Mouse (Mus musculus) midbrain, embryonic 16.5 days (tissue): ENCODE measurements around the gene Dek. TPM values are rescaled to one million over a fixed set of nuclear protein-coding genes. Genes with fewer than 3 reads are reported as not detected.

Source experiments
- ATAC-seq: fragments of 200-750 bp; cut with Nextera tagmentation; 2 replicates; pipeline ENCODE4 v1.8.0; 2017; ENCODE audit warnings: moderate TSS enrichment
- H3K27ac ChIP-seq: fragments of 300-500 bp; sonication (generic); 2 replicates; pipeline ENCODE4 v1.5.1; 2014; ENCODE audit warnings: mild to moderate bottlenecking, low read length, mixed read lengths
- H3K27me3 ChIP-seq: fragments of 300-500 bp; sonication (generic); 2 replicates; pipeline ENCODE4 v1.6.1; 2014; ENCODE audit warnings: low read depth, low read length, mixed read lengths; ENCODE audit not compliant: control insufficient read depth, insufficient read depth
- H3K36me3 ChIP-seq: fragments of 300-500 bp; sonication (generic); 2 replicates; pipeline ENCODE4 v1.6.1; 2014; ENCODE audit warnings: mild to moderate bottlenecking, low read length, moderate library complexity, mixed read lengths; ENCODE audit not compliant: control insufficient read depth, insufficient read depth
- H3K4me1 ChIP-seq: fragments of 300-500 bp; sonication (generic); 2 replicates; pipeline ENCODE4 v1.6.1; 2014; ENCODE audit warnings: mild to moderate bottlenecking, low read length, mixed read lengths; ENCODE audit not compliant: control insufficient read depth, insufficient read depth
- H3K4me2 ChIP-seq: fragments of 300-500 bp; sonication (generic); 2 replicates; pipeline ENCODE4 v1.6.1; 2014; ENCODE audit warnings: mild to moderate bottlenecking, low read length, mixed read lengths
- H3K4me3 ChIP-seq: fragments of 300-500 bp; sonication (generic); 2 replicates; pipeline ENCODE4 v1.5.1; 2014; ENCODE audit warnings: low read depth, mild to moderate bottlenecking, low read length, moderate library complexity, mixed read lengths
- H3K9ac ChIP-seq: fragments of 300-500 bp; sonication (generic); 2 replicates; pipeline ENCODE4 v1.6.1; 2014; ENCODE audit warnings: low read depth, low read length, mixed read lengths
- H3K9me3 ChIP-seq: fragments of 300-500 bp; sonication (generic); replicated peaks from 2 replicates; pipeline ENCODE4 v1.6.1; 2014; ENCODE audit warnings: mild to moderate bottlenecking, low read length, mixed read lengths; ENCODE audit not compliant: control insufficient read depth, poor library complexity, severe bottlenecking
- WGBS: fragments of 180-500 bp; shearing (Covaris S2); extraction: QIAGEN DNeasy Blood & Tissue Kit; methylation state at CpG from one replicate; pipeline ENCODE4 v1.1.7; 2014; 5-methylcytosine and 5-hydroxymethylcytosine counted together
- polyA plus RNA-seq: library from polyadenylated mRNA; unstranded; fragments of >200 nt; fragmentation: Nextera tagmentation; extraction: Ambion mirVana; gene quantifications from 2 replicates; pipeline ENCODE4 v1.2.1, GENCODE M21; 2015

Dek gene
- polyA plus RNA-seq, 1 experiment from 2014 or later = 94.8 TPM

GRCm38 (mm10) chr13:47100587-47100986 lies 5.4 kb downstream of the Dek start:
- Histone ChIP-seq H3K9me3 (no peaks in the 10 kb centered on the region), H3K27me3 (no peaks in the 10 kb centered on the region), H3K36me3 (peaks cover 5% of the 10 kb centered on the region; the same call in 1 of the 2 replicates), H3K4me3 (no peak overlapping the region), H3K4me2 (no peak overlapping the region), H3K9ac (no peak overlapping the region), H3K4me1 (peaks cover 19% of the 10 kb centered on the region), H3K27ac (no peak overlapping the region)
- ATAC-seq = no peak
- 90% methylated on average over 2 of the region's 2 CpGs for WGBS

GRCm38 (mm10) chr13:47099265-47099664 lies 6.7 kb downstream of the Dek start:
- H3K4me3 ChIP-seq = no peak overlapping the region
- peaks cover 12% of the 10 kb centered on the region for H3K4me1 ChIP-seq
- no peak overlapping the region for H3K27ac ChIP-seq
- H3K27me3 ChIP-seq = no peaks in the 10 kb centered on the region
- H3K36me3 ChIP-seq = peaks cover 5% of the 10 kb centered on the region
- no peak overlapping the region for H3K9ac ChIP-seq
- no peak overlapping the region for H3K4me2 ChIP-seq
- H3K9me3 ChIP-seq = no peaks in the 10 kb centered on the region
- no peak for ATAC-seq
- WGBS = 86% methylated on average over 7 of the region's 7 CpGs

GRCm38 (mm10) chr13:47096591-47096990 lies 9.4 kb downstream of the Dek start:
- WGBS = 91% methylated on average over 2 of the region's 2 CpGs
- H3K9ac ChIP-seq = no peak overlapping the region
- no peak overlapping the region for H3K27ac ChIP-seq
- peaks cover 6% of the 10 kb centered on the region for H3K36me3 ChIP-seq
- no peaks in the 10 kb centered on the region for H3K27me3 ChIP-seq
- no peak overlapping the region for H3K4me3 ChIP-seq
- H3K9me3 ChIP-seq = no peaks in the 10 kb centered on the region
- no peak for ATAC-seq
- no peak overlapping the region for H3K4me2 ChIP-seq
- H3K4me1 ChIP-seq = no peaks in the 10 kb centered on the region

GRCm38 (mm10) chr13:47093791-47094190 lies 12.2 kb downstream of the Dek start:
- peaks cover 12% of the 10 kb centered on the region for H3K36me3 ChIP-seq
- ATAC-seq = no peak
- no peaks in the 10 kb centered on the region for H3K27me3 ChIP-seq
- no peaks in the 10 kb centered on the region for H3K9me3 ChIP-seq
- no peak overlapping the region for H3K4me3 ChIP-seq
- 91% methylated on average over 2 of the region's 2 CpGs for WGBS
- H3K4me2 ChIP-seq = no peak overlapping the region
- H3K27ac ChIP-seq = no peak overlapping the region
- H3K9ac ChIP-seq = no peak overlapping the region
- H3K4me1 ChIP-seq = no peaks in the 10 kb centered on the region

GRCm38 (mm10) chr13:47089271-47089670 lies 16.7 kb downstream of the Dek start:
- Histone ChIP-seq H3K27me3 (no peaks in the 10 kb centered on the region), H3K4me2 (no peak overlapping the region), H3K9ac (no peak overlapping the region), H3K36me3 (peaks cover 12% of the 10 kb centered on the region), H3K4me1 (no peaks in the 10 kb centered on the region), H3K27ac (no peak overlapping the region), H3K4me3 (no peak overlapping the region), H3K9me3 (no peaks in the 10 kb centered on the region)
- no peak for ATAC-seq
- 95% methylated on average over 2 of the region's 2 CpGs for WGBS

- H3K9ac ChIP-seq = no peak overlapping the region
- H3K27me3 ChIP-seq = no peaks in the 10 kb centered on the region
- no peaks in the 10 kb centered on the region for H3K4me1 ChIP-seq
- 92% methylated on average over 1 of the region's 1 CpGs for WGBS
- H3K36me3 ChIP-seq = peaks cover 12% of the 10 kb centered on the region
- no peak overlapping the region for H3K4me3 ChIP-seq
- ATAC-seq = no peak
- H3K27ac ChIP-seq = no peak overlapping the region
- no peak overlapping the region for H3K4me2 ChIP-seq
- H3K9me3 ChIP-seq = no peaks in the 10 kb centered on the region
Observed at GRCm38 (mm10) chr13:47088433-47088832, 17.6 kb downstream of the Dek start.

- no peaks in the 10 kb centered on the region for H3K27me3 ChIP-seq
- no peak overlapping the region for H3K4me3 ChIP-seq
- no peak overlapping the region for H3K4me2 ChIP-seq
- ATAC-seq = no peak
- 90% methylated on average over 4 of the region's 4 CpGs for WGBS
- H3K9me3 ChIP-seq = no peaks in the 10 kb centered on the region
- no peak overlapping the region for H3K27ac ChIP-seq
- H3K4me1 ChIP-seq = no peaks in the 10 kb centered on the region
- H3K36me3 ChIP-seq = peaks cover 26% of the 10 kb centered on the region
- H3K9ac ChIP-seq = no peak overlapping the region
Observed at GRCm38 (mm10) chr13:47080905-47081505, 25.0 kb downstream of the Dek start.

- Histone ChIP-seq H3K27me3 (no peaks in the 10 kb centered on the region), H3K4me3 (no peak overlapping the region), H3K9me3 (no peaks in the 10 kb centered on the region), H3K36me3 (peaks cover 32% of the 10 kb centered on the region), H3K4me1 (no peaks in the 10 kb centered on the region), H3K9ac (no peak overlapping the region), H3K4me2 (no peak overlapping the region), H3K27ac (no peak overlapping the region)
- ATAC-seq = no peak
- 70% methylated on average over 5 of the region's 5 CpGs for WGBS
Observed at GRCm38 (mm10) chr13:47078799-47079198, 27.2 kb downstream of the Dek start.

- Histone ChIP-seq H3K9ac (no peak overlapping the region), H3K27ac (no peak overlapping the region), H3K4me3 (no peak overlapping the region), H3K9me3 (no peaks in the 10 kb centered on the region), H3K4me2 (no peak overlapping the region), H3K27me3 (no peaks in the 10 kb centered on the region), H3K36me3 (peaks cover 32% of the 10 kb centered on the region), H3K4me1 (no peaks in the 10 kb centered on the region)
- ATAC-seq = no peak
Observed at GRCm38 (mm10) chr13:47077367-47077766, 28.6 kb downstream of the Dek start.
